Mouse (Mus musculus) ES-E14 (cell line): ENCODE results near the gene Birc5. TPM values are rescaled to one million over a fixed set of nuclear protein-coding genes. Genes with fewer than 3 reads are reported as not detected.

Experiments
- DNase-seq: peaks from one replicate; pipeline ENCODE4 v3.0.0-alpha.2; 2013; ENCODE audit warnings: low read depth, low spot score
- H3K27ac ChIP-seq: 2 replicates; pipeline ENCODE4 v1.5.1; 2012; ENCODE audit warnings: low read depth, mild to moderate bottlenecking, low read length, moderate library complexity, mixed read lengths; ENCODE audit not compliant: poor library complexity, insufficient read depth, severe bottlenecking
- H3K36me3 ChIP-seq: 2 replicates; pipeline ENCODE4 v1.6.1; 2012; ENCODE audit warnings: mild to moderate bottlenecking, low read length, moderate library complexity, mixed read lengths; ENCODE audit not compliant: control insufficient read depth, poor library complexity, insufficient read depth, severe bottlenecking
- H3K4me1 ChIP-seq, 2 experiments: fragments of 150-350 bp in 1 of 2; sonication (generic) in 1 of 2; 2 replicates each; pipeline ENCODE4 v1.6.1; 2012; ENCODE audit warnings: low read length in 2 of 2, mild to moderate bottlenecking in 1 of 2, mixed read lengths in 1 of 2; ENCODE audit not compliant: control insufficient read depth in 2 of 2, insufficient read depth in 2 of 2, poor library complexity in 1 of 2
- H3K4me3 ChIP-seq, 2 experiments: fragments of 150-350 bp in 1 of 2; sonication (generic) in 1 of 2; 2 replicates each; pipeline ENCODE4 v1.5.1; 2012; ENCODE audit warnings: low read length in 2 of 2, low read depth in 1 of 2, mild to moderate bottlenecking in 1 of 2, mixed read lengths in 1 of 2; ENCODE audit not compliant: insufficient read depth in 1 of 2, poor library complexity in 1 of 2, severe bottlenecking in 1 of 2
- H3K9ac ChIP-seq: 2 replicates; pipeline ENCODE4 v1.6.1; 2012; ENCODE audit warnings: low read depth, mild to moderate bottlenecking, low read length, mixed read lengths; ENCODE audit not compliant: poor library complexity, insufficient read depth, severe bottlenecking
- H3K9me3 ChIP-seq: fragments of 150-350 bp; sonication (generic); 2 replicates; pipeline ENCODE4 v1.6.1; 2012; ENCODE audit warnings: low read depth, mild to moderate bottlenecking, low read length; ENCODE audit not compliant: control insufficient read depth, insufficient read depth
- CHD2 ChIP-seq: IDR thresholded peaks from 2 replicates; pipeline ENCODE4 v1.6.1; 2014; ENCODE audit warnings: mild to moderate bottlenecking, low read depth, low read length, inconsistent platforms
- HCFC1 ChIP-seq: IDR thresholded peaks from 2 replicates; pipeline ENCODE4 v1.6.1; 2012; ENCODE audit warnings: low read length, inconsistent platforms, borderline replicate concordance; ENCODE audit not compliant: insufficient read depth
- MAFK ChIP-seq: IDR thresholded peaks from 2 replicates; pipeline ENCODE4 v1.6.1; 2014; ENCODE audit warnings: mild to moderate bottlenecking, low read depth, low read length, inconsistent platforms; ENCODE audit not compliant: insufficient read depth
- ZC3H11A ChIP-seq: IDR thresholded peaks from 2 replicates; pipeline ENCODE4 v1.6.1; 2012; ENCODE audit warnings: low read depth, mild to moderate bottlenecking, inconsistent platforms, low read length, borderline replicate concordance
- ZNF384 ChIP-seq: IDR thresholded peaks from 2 replicates; pipeline ENCODE4 v1.6.1; 2012; ENCODE audit warnings: low read depth, low read length, inconsistent platforms
- in situ Hi-C, 2 experiments: fragments of 600-800 bp; cut with MboI; formaldehyde crosslinking; loops; one replicate each; pipeline ENCODE4 v1.15.1; 2025; ENCODE audit warnings: low sequenced_read_pairs in 2 of 2, inconsistent platforms in 1 of 2; ENCODE audit not compliant: unreplicated experiment in 2 of 2
- total RNA-seq: library from RNA; depleted of rRNA; stranded (reverse); fragments of 300-350 nt; gene quantifications from 2 replicates; pipeline ENCODE4 v1.2.3, GENCODE M21; 2012

Gene Birc5
- total RNA-seq, 1 experiment, result 166 TPM

GRCm38 (mm10) chr11:117852875-117853274 lies 3.8 kb downstream of the Birc5 start:
- H3K36me3 ChIP-seq, result peaks cover 44% of the 10 kb centered on the region

GRCm38 (mm10) chr11:117854241-117854640 lies 5.2 kb downstream of the Birc5 start:
- Histone ChIP-seq H3K4me1 (peaks cover 0 to 14% of the 10 kb centered on the region in 2 experiments; a peak in 1 of 4 replicates), H3K9me3 (no peaks in the 10 kb centered on the region), H3K4me3 (no peak overlapping the region), H3K9ac (no peak overlapping the region; the same call in 1 of the 2 replicates), H3K36me3 (peaks cover 51% of the 10 kb centered on the region), H3K27ac (no peak overlapping the region)
- peak; percentile 25; the same call in 1 of the 2 replicates for TF ChIP-seq CHD2
- TF ChIP-seq ZNF384, result no peak
- no peak for TF ChIP-seq ZC3H11A
- no peak for TF ChIP-seq HCFC1
- in situ Hi-C loops, result loop anchor here in 1 of 2 experiments (25.0 kb wide), 1 partner anchor 383 kb away; the partner anchor contains the start of gene Cyth1
- DNase-seq, result no peak

More at GRCm38 (mm10) chr11:117852875-117853274, 3.8 kb downstream of the Birc5 start:
- Histone ChIP-seq H3K27ac (no peak overlapping the region), H3K9ac (no peak overlapping the region), H3K4me1 (peaks cover 0 to 4% of the 10 kb centered on the region in 2 experiments; a peak in 1 of 4 replicates), H3K9me3 (no peaks in the 10 kb centered on the region), H3K4me3 (no peak overlapping the region)
- no peak for DNase-seq
- in situ Hi-C loops, result loop anchor here in 1 of 2 experiments (25.0 kb wide), 1 partner anchor 384 kb away; the partner anchor contains the start of gene Cyth1
- TF ChIP-seq CHD2, result no peak
- no peak for TF ChIP-seq ZNF384
- TF ChIP-seq MAFK, result no peak
- no peak for TF ChIP-seq HCFC1
- TF ChIP-seq ZC3H11A, result no peak

- in situ Hi-C loops, result loop anchor here in 1 of 2 experiments (25.0 kb wide), 1 partner anchor 382 kb away; the partner anchor contains the start of gene Cyth1
Observed at GRCm38 (mm10) chr11:117855360-117855759, 6.3 kb downstream of the Birc5 start.

GRCm38 (mm10) chr11:117855975-117856374 lies 6.9 kb downstream of the Birc5 start:
- Histone ChIP-seq H3K9me3 (no peaks in the 10 kb centered on the region), H3K9ac (no peak overlapping the region), H3K4me1 (peaks cover 6 to 19% of the 10 kb centered on the region in 2 experiments; a peak in 3 of 4 replicates), H3K36me3 (peaks cover 48% of the 10 kb centered on the region), H3K27ac (no peak overlapping the region), H3K4me3 (no peak overlapping the region)
- TF ChIP-seq MAFK (peak; percentile 93), CHD2 (no peak)
- no peak for DNase-seq
- in situ Hi-C loops, result loop anchor here in 1 of 2 experiments (25.0 kb wide), 1 partner anchor 381 kb away; the partner anchor contains the start of gene Cyth1

More at GRCm38 (mm10) chr11:117855360-117855759, 6.3 kb downstream of the Birc5 start:
- no peak for DNase-seq
- peaks cover 49% of the 10 kb centered on the region for H3K36me3 ChIP-seq
- TF ChIP-seq ZC3H11A (no peak), MAFK (no peak), HCFC1 (no peak)
- no peak overlapping the region for H3K4me3 ChIP-seq
- H3K9ac ChIP-seq, result no peak overlapping the region
- peaks cover 6 to 17% of the 10 kb centered on the region in 2 experiments; a peak in 3 of 4 replicates for H3K4me1 ChIP-seq
- H3K9me3 ChIP-seq, result no peaks in the 10 kb centered on the region
- H3K27ac ChIP-seq, result no peak overlapping the region

GRCm38 (mm10) chr11:117857462-117857861 lies 8.4 kb downstream of the Birc5 start:
- TF ChIP-seq CHD2 (no peak), ZNF384 (no peak)
- Histone ChIP-seq H3K4me1 (peaks cover 6 to 21% of the 10 kb centered on the region in 2 experiments; a peak in 3 of 4 replicates), H3K9ac (no peak overlapping the region), H3K4me3 (no peak overlapping the region), H3K27ac (no peak overlapping the region), H3K9me3 (no peaks in the 10 kb centered on the region), H3K36me3 (peaks cover 46% of the 10 kb centered on the region)
- no peak for DNase-seq
- in situ Hi-C loops, result loop anchor here in 1 of 2 experiments (25.0 kb wide), 1 partner anchor 380 kb away; the partner anchor contains the start of gene Cyth1
